Mouse (Mus musculus) stomach, postnatal 0 days (tissue): ENCODE measurements around the gene Gm28372. TPM values are rescaled to one million over a fixed set of nuclear protein-coding genes. Genes with fewer than 3 reads are reported as not detected.

ENCODE experiments used
- ATAC-seq: fragments of 200-750 bp; cut with Nextera tagmentation; 2 replicates; pipeline ENCODE4 v1.8.0; 2017; ENCODE audit not compliant: low FRiP score, low TSS enrichment
- DNase-seq: peaks from one replicate; pipeline ENCODE4 v3.0.0-alpha.2; 2016; ENCODE audit warnings: low spot score
- H3K27ac ChIP-seq: fragments of 300-500 bp; sonication (generic); replicated peaks from 2 replicates; pipeline ENCODE4 v1.5.1; 2014; ENCODE audit warnings: mild to moderate bottlenecking, control low read depth
- H3K27me3 ChIP-seq: fragments of 300-500 bp; sonication (generic); 2 replicates; pipeline ENCODE4 v1.6.1; 2014; ENCODE audit warnings: low read length; ENCODE audit not compliant: control insufficient read depth, insufficient read depth
- H3K36me3 ChIP-seq: fragments of 300-500 bp; sonication (generic); 2 replicates; pipeline ENCODE4 v1.6.1; 2014; ENCODE audit warnings: low read length, mixed read lengths; ENCODE audit not compliant: control insufficient read depth, insufficient read depth
- H3K4me1 ChIP-seq: fragments of 300-500 bp; sonication (generic); replicated peaks from 2 replicates; pipeline ENCODE4 v1.6.1; 2014; ENCODE audit warnings: antibody characterized with exemption; ENCODE audit not compliant: control insufficient read depth, insufficient read depth
- H3K4me2 ChIP-seq: fragments of 300-500 bp; sonication (generic); replicated peaks from 2 replicates; pipeline ENCODE4 v1.6.1; 2014; ENCODE audit warnings: low read depth, mild to moderate bottlenecking, control low read depth, moderate library complexity
- H3K4me3 ChIP-seq: fragments of 300-500 bp; sonication (generic); 2 replicates; pipeline ENCODE4 v1.5.1; 2014; ENCODE audit warnings: low read depth, low read length, control low read depth
- H3K9ac ChIP-seq: fragments of 300-500 bp; sonication (generic); 2 replicates; pipeline ENCODE4 v1.6.1; 2014; ENCODE audit warnings: mild to moderate bottlenecking, low read length, control low read depth, mixed read lengths
- H3K9me3 ChIP-seq: fragments of 300-500 bp; sonication (generic); 2 replicates; pipeline ENCODE4 v1.6.1; 2016; ENCODE audit warnings: low read length; ENCODE audit not compliant: control insufficient read depth
- CTCF ChIP-seq: IDR thresholded peaks from 2 replicates; pipeline ENCODE4 v1.5.1; 2016; ENCODE audit warnings: antibody characterized with exemption, low read depth, mild to moderate bottlenecking, moderate library complexity
- EP300 ChIP-seq: optimal IDR thresholded peaks from 2 replicates; pipeline ENCODE3; 2016; ENCODE audit warnings: antibody characterized with exemption
- WGBS: fragments of 180-500 bp; shearing (Covaris S2); extraction: QIAGEN DNeasy Blood & Tissue Kit; methylation state at CpG from one replicate; pipeline ENCODE4 v1.1.7; 2014; 5-methylcytosine and 5-hydroxymethylcytosine counted together
- polyA plus RNA-seq: library from polyadenylated mRNA; unstranded; fragments of >200 nt; fragmentation: Nextera tagmentation; extraction: Ambion mirVana; gene quantifications from 2 replicates; pipeline ENCODE4 v1.2.1, GENCODE M21; 2015

The Gm28372 gene
- polyA plus RNA-seq, 1 experiment from 2014 or later = not detected

DNA sequence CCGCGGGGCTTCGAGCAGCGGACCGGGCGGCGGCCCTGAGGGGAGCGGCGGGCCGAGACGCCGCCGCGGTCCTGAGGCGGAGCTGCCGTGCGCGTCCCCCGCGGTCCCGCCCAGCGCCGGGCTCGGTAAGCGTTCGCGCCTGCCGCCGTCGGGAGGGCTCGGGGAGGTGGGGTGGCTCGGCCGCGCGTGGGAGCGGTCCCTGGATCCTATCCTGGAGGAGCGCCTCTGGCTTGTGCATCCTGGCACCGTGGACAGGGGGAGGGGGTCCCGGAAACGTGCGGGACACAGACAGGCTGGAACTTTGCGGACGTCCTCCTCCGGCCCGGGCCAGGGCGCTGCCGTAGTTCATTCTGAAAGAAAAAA, 45.4 kb downstream of the Gm28372 start:
- 0% methylated on average over 41 of the region's 47 CpGs for WGBS
- H3K9me3 ChIP-seq = no peaks in the 10 kb centered on the region
- peak overlapping the region; percentile 87 for H3K27ac ChIP-seq
- peaks cover 6% of the 10 kb centered on the region; the same call in 1 of the 2 replicates for H3K4me1 ChIP-seq
- peak overlapping the region; percentile 81 for H3K9ac ChIP-seq
- TF ChIP-seq CTCF = no peak
- TF ChIP-seq EP300 = no peak
- peak overlapping the region; percentile 70 for H3K4me3 ChIP-seq
- H3K36me3 ChIP-seq = no peaks in the 10 kb centered on the region
- DNase-seq (peak; percentile 81), ATAC-seq (peak; percentile 90)
- H3K27me3 ChIP-seq = no peaks in the 10 kb centered on the region
- H3K4me2 ChIP-seq = peak overlapping the region; percentile 84

DNA sequence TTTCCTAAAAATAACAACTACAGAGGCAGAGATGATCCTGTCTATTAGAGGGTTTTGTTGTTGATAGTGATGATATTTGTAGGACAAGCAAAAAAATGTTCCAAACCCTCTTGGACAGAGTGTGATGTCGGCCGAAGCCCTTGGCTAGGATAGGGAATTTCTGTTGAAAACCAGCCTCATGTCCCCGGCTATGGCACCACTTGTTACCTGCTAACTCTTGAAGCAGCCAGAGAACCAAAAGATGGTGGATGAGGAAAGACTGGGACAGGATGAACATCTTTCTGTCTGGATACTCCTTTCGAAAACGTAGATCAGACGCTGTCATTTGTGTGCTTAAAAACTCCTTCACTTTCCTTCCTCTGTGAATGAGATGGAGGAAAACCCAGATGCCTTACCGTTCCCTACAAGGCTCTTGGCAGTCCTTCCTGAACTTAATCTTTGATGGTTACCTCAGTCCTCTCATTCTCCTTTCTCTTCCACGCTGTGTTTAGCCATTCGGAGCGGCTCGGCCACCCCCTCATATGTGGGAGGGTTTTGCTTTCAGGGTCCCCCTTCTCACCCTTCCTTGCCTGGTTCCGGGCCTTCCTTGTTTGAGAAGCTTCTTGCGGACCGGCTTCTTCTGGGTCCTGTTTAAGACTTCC, 46.2 kb downstream of the Gm28372 start:
- 52% methylated on average over 14 of the region's 14 CpGs for WGBS

DNA sequence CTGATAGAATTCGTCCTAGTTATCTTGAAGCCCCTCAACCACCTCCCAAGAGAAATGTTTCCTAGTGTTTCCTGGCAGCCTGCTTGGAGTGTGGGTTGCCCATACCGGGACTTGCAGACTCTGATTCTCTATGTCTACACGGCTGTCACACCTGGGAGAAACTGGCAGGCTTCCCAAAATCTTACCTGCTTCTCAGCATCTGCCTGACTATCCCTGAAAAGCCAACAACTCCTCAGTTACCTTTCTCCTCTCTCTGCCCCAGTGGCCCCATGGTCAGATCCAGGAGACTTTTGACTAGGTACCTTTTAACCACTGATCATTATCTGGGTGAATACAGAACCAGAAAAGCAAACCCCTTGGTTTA, 46.7 kb downstream of the Gm28372 start:
- 52% methylated on average over 3 of the region's 3 CpGs for WGBS
- Histone ChIP-seq H3K9me3 (no peaks in the 10 kb centered on the region), H3K4me2 (peak overlapping the region; percentile 84), H3K36me3 (no peaks in the 10 kb centered on the region), H3K9ac (peak overlapping the region; percentile 81; the same call in 1 of the 2 replicates), H3K4me3 (peak overlapping the region; percentile 70; the same call in 1 of the 2 replicates), H3K27me3 (no peaks in the 10 kb centered on the region), H3K4me1 (peaks cover 6% of the 10 kb centered on the region; the same call in 1 of the 2 replicates), H3K27ac (no peak overlapping the region)
- TF ChIP-seq CTCF (no peak), EP300 (no peak)
- ATAC-seq (no peak), DNase-seq (no peak)

More for the DNA sequence above, 46.2 kb downstream of the Gm28372 start:
- ATAC-seq (no peak), DNase-seq (no peak)
- Histone ChIP-seq H3K27me3 (no peaks in the 10 kb centered on the region), H3K4me2 (peak overlapping the region; percentile 84), H3K36me3 (no peaks in the 10 kb centered on the region), H3K9ac (peak overlapping the region; percentile 81), H3K4me1 (peaks cover 6% of the 10 kb centered on the region; the same call in 1 of the 2 replicates), H3K4me3 (peak overlapping the region; percentile 70), H3K27ac (no peak overlapping the region), H3K9me3 (no peaks in the 10 kb centered on the region)
- TF ChIP-seq EP300 = no peak
- no peak for TF ChIP-seq CTCF

DNA sequence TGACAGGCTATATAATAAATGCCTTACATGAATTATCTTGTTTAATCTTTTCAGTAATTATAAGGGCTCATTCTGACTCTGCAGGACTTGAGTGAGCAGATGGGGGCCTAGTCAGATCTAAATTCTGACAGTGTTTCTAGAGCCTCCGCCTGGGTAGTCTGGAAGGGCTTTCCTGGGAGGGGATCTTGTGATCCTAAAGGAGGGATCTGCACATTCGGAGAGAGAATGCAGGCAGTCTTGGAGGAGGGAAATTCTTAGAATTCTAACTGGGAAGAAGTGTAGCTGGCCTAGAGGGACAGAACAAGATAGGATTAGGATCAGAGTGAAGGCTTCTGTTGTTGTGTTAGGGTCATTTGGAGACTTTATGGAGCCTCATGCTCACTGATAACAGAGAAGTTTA, 47.2 kb downstream of the Gm28372 start:
- Histone ChIP-seq H3K4me1 (peaks cover 6% of the 10 kb centered on the region; the same call in 1 of the 2 replicates), H3K4me3 (no peak overlapping the region), H3K27ac (no peak overlapping the region), H3K9me3 (no peaks in the 10 kb centered on the region), H3K9ac (no peak overlapping the region), H3K36me3 (no peaks in the 10 kb centered on the region), H3K4me2 (no peak overlapping the region), H3K27me3 (no peaks in the 10 kb centered on the region)
- TF ChIP-seq EP300 (no peak), CTCF (no peak)
- no peak for DNase-seq
- 57% methylated on average over 2 of the region's 2 CpGs for WGBS
- no peak for ATAC-seq

- Histone ChIP-seq H3K27ac (no peak overlapping the region), H3K27me3 (no peaks in the 10 kb centered on the region), H3K4me2 (no peak overlapping the region), H3K36me3 (no peaks in the 10 kb centered on the region), H3K9ac (no peak overlapping the region), H3K4me3 (no peak overlapping the region), H3K9me3 (no peaks in the 10 kb centered on the region), H3K4me1 (peaks cover 6% of the 10 kb centered on the region; the same call in 1 of the 2 replicates)
- no peak for TF ChIP-seq EP300
- no peak for TF ChIP-seq CTCF
- ATAC-seq (no peak), DNase-seq (no peak)
- WGBS = 53% methylated on average over 6 of the region's 6 CpGs
Observed at GRCm38 (mm10) chr2:130453421-130453820, 48.4 kb downstream of the Gm28372 start.

GRCm38 (mm10) chr2:130454748-130455370, 49.8 kb downstream of the Gm28372 start:
- Histone ChIP-seq H3K9ac (no peak overlapping the region), H3K36me3 (no peaks in the 10 kb centered on the region), H3K4me1 (peaks cover 6% of the 10 kb centered on the region; the same call in 1 of the 2 replicates), H3K9me3 (no peaks in the 10 kb centered on the region), H3K27ac (no peak overlapping the region), H3K4me2 (no peak overlapping the region), H3K4me3 (no peak overlapping the region), H3K27me3 (no peaks in the 10 kb centered on the region)
- DNase-seq = no peak
- no peak for ATAC-seq
- 53% methylated on average over 6 of the region's 6 CpGs for WGBS
- no peak for TF ChIP-seq EP300
- no peak for TF ChIP-seq CTCF

Other genes starting within 250 kb of the Gm28372 start
- gene Snrpb, start 225.8 kb upstream of the Gm28372 start, polyA plus RNA-seq = 306 and 318 TPM in 2 replicates
- 0.02 TPM in 1 of 2 replicates, not detected in the other for gene Tmc2, start 210.0 kb upstream of the Gm28372 start, polyA plus RNA-seq
- 98.2 and 104 TPM in 2 replicates for gene Nop56, start 130.8 kb upstream of the Gm28372 start, polyA plus RNA-seq
- 126 and 135 TPM in 2 replicates for gene Idh3b, start 120.7 kb upstream of the Gm28372 start, polyA plus RNA-seq
- gene Ebf4, start 110.1 kb upstream of the Gm28372 start, polyA plus RNA-seq = 1.1 and 1.3 TPM in 2 replicates
- gene Cpxm1, start 7.7 kb upstream of the Gm28372 start, polyA plus RNA-seq = 14.6 and 19.1 TPM in 2 replicates
- not detected in 2 replicates for gene 1700020A23Rik, start within 50 bp of the Gm28372 start, polyA plus RNA-seq
- gene Tmem239, start 1.2 kb downstream of the Gm28372 start, polyA plus RNA-seq = not detected in 2 replicates
- 37.0 and 38.9 TPM in 2 replicates for gene Vps16, start 19.1 kb downstream of the Gm28372 start, polyA plus RNA-seq
- 4.4 and 4.9 TPM in 2 replicates for gene Pced1a, start 19.5 kb downstream of the Gm28372 start, polyA plus RNA-seq
- 45.1 and 45.7 TPM in 2 replicates for gene Ptpra, start 45.0 kb downstream of the Gm28372 start, polyA plus RNA-seq
- 74.6 and 76.3 TPM in 2 replicates for gene Mrps26, start 158.5 kb downstream of the Gm28372 start, polyA plus RNA-seq
- gene Oxt, start 170.9 kb downstream of the Gm28372 start, polyA plus RNA-seq = not detected in 2 replicates
- 0.23 and 0.36 TPM in 2 replicates for gene Avp, start 177.3 kb downstream of the Gm28372 start, polyA plus RNA-seq
- 6.5 and 6.7 TPM in 2 replicates for gene Fastkd5, start 224.8 kb downstream of the Gm28372 start, polyA plus RNA-seq
- gene Ubox5, start 224.8 kb downstream of the Gm28372 start, polyA plus RNA-seq = 3.8 and 4.1 TPM in 2 replicates
- gene Lzts3, start 237.6 kb downstream of the Gm28372 start, polyA plus RNA-seq = 2.9 and 3.1 TPM in 2 replicates